Mouse (Mus musculus) stomach, postnatal 0 days (tissue): Measurements from ENCODE around the gene Fdxacb1. TPM values are rescaled to one million over a fixed set of nuclear protein-coding genes. Genes with fewer than 3 reads are reported as not detected.

Experiments
- ATAC-seq: fragments of 200-750 bp; cut with Nextera tagmentation; 2 replicates; pipeline ENCODE4 v1.8.0; 2017; ENCODE audit not compliant: low FRiP score, low TSS enrichment
- DNase-seq: peaks from one replicate; pipeline ENCODE4 v3.0.0-alpha.2; 2016; ENCODE audit warnings: low spot score
- H3K27ac ChIP-seq: fragments of 300-500 bp; sonication (generic); replicated peaks from 2 replicates; pipeline ENCODE4 v1.5.1; 2014; ENCODE audit warnings: mild to moderate bottlenecking, control low read depth
- H3K27me3 ChIP-seq: fragments of 300-500 bp; sonication (generic); 2 replicates; pipeline ENCODE4 v1.6.1; 2014; ENCODE audit warnings: low read length; ENCODE audit not compliant: control insufficient read depth, insufficient read depth
- H3K36me3 ChIP-seq: fragments of 300-500 bp; sonication (generic); 2 replicates; pipeline ENCODE4 v1.6.1; 2014; ENCODE audit warnings: low read length, mixed read lengths; ENCODE audit not compliant: control insufficient read depth, insufficient read depth
- H3K4me1 ChIP-seq: fragments of 300-500 bp; sonication (generic); replicated peaks from 2 replicates; pipeline ENCODE4 v1.6.1; 2014; ENCODE audit warnings: antibody characterized with exemption; ENCODE audit not compliant: control insufficient read depth, insufficient read depth
- H3K4me2 ChIP-seq: fragments of 300-500 bp; sonication (generic); replicated peaks from 2 replicates; pipeline ENCODE4 v1.6.1; 2014; ENCODE audit warnings: low read depth, mild to moderate bottlenecking, control low read depth, moderate library complexity
- H3K4me3 ChIP-seq: fragments of 300-500 bp; sonication (generic); 2 replicates; pipeline ENCODE4 v1.5.1; 2014; ENCODE audit warnings: low read depth, low read length, control low read depth
- H3K9ac ChIP-seq: fragments of 300-500 bp; sonication (generic); 2 replicates; pipeline ENCODE4 v1.6.1; 2014; ENCODE audit warnings: mild to moderate bottlenecking, low read length, control low read depth, mixed read lengths
- H3K9me3 ChIP-seq: fragments of 300-500 bp; sonication (generic); 2 replicates; pipeline ENCODE4 v1.6.1; 2016; ENCODE audit warnings: low read length; ENCODE audit not compliant: control insufficient read depth
- CTCF ChIP-seq: IDR thresholded peaks from 2 replicates; pipeline ENCODE4 v1.5.1; 2016; ENCODE audit warnings: antibody characterized with exemption, low read depth, mild to moderate bottlenecking, moderate library complexity
- EP300 ChIP-seq: optimal IDR thresholded peaks from 2 replicates; pipeline ENCODE3; 2016; ENCODE audit warnings: antibody characterized with exemption
- WGBS: fragments of 180-500 bp; shearing (Covaris S2); extraction: QIAGEN DNeasy Blood & Tissue Kit; methylation state at CpG from one replicate; pipeline ENCODE4 v1.1.7; 2014; 5-methylcytosine and 5-hydroxymethylcytosine counted together
- polyA plus RNA-seq: library from polyadenylated mRNA; unstranded; fragments of >200 nt; fragmentation: Nextera tagmentation; extraction: Ambion mirVana; gene quantifications from 2 replicates; pipeline ENCODE4 v1.2.1, GENCODE M21; 2015

Gene Fdxacb1
- 7.2 and 8.3 TPM in 2 replicates for polyA plus RNA-seq

GRCm38 (mm10) chr9:50768107-50769002 is at the start of gene Fdxacb1:
Gene Fdxacb1 (plus strand): TSS chr9:50768236.
- WGBS: 2% methylated on average over 56 of the region's 59 CpGs
- ATAC-seq (peak; percentile 98), DNase-seq (peak; percentile 99)
- H3K27ac ChIP-seq: peak within 1 kb of the TSS; percentile 94
- H3K9me3 ChIP-seq: no peaks in the 10 kb centered on the region
- H3K36me3 ChIP-seq: 0 out of 2 replicates have a peak, but pooled peaks cover 7% of the 10 kb centered on the region
- H3K4me3 ChIP-seq: peak within 1 kb of the TSS; percentile 58
- H3K9ac ChIP-seq: peak within 1 kb of the TSS; percentile 68
- H3K4me1 ChIP-seq: peaks cover 3% of the 10 kb centered on the region
- peak; percentile 92 for TF ChIP-seq EP300
- TF ChIP-seq CTCF: peak; percentile 84
- H3K27me3 ChIP-seq: no peaks in the 10 kb centered on the region
- H3K4me2 ChIP-seq: peak within 1 kb of the TSS; percentile 63

- no peak overlapping the region for H3K9ac ChIP-seq
- no peak for DNase-seq
- H3K27ac ChIP-seq: no peak overlapping the region
- H3K36me3 ChIP-seq: no peaks in the 10 kb centered on the region
- 0 out of 2 replicates have a peak, but pooled peaks cover 6% of the 10 kb centered on the region for H3K4me1 ChIP-seq
- TF ChIP-seq CTCF: no peak
- TF ChIP-seq EP300: no peak
- H3K4me3 ChIP-seq: no peak overlapping the region
- ATAC-seq: no peak
- H3K9me3 ChIP-seq: no peaks in the 10 kb centered on the region
- H3K4me2 ChIP-seq: no peak overlapping the region
- H3K27me3 ChIP-seq: no peaks in the 10 kb centered on the region
- 60% methylated on average over 4 of the region's 4 CpGs for WGBS
These were observed 49.2 kb upstream of the Fdxacb1 start for GRCm38 (mm10) chr9:50718878-50719277.

GRCm38 (mm10) chr9:50721061-50721460 is 47.0 kb upstream of the Fdxacb1 start:
- no peaks in the 10 kb centered on the region for H3K9me3 ChIP-seq
- ATAC-seq: no peak
- 30% methylated on average over 12 of the region's 12 CpGs for WGBS

GRCm38 (mm10) chr9:50722451-50722911 is 45.6 kb upstream of the Fdxacb1 start:
- Histone ChIP-seq H3K27ac (no peak overlapping the region), H3K27me3 (no peaks in the 10 kb centered on the region), H3K4me3 (no peak overlapping the region), H3K4me1 (peaks cover 6% of the 10 kb centered on the region; the same call in 1 of the 2 replicates), H3K36me3 (no peaks in the 10 kb centered on the region), H3K9ac (no peak overlapping the region), H3K9me3 (no peaks in the 10 kb centered on the region), H3K4me2 (no peak overlapping the region)
- TF ChIP-seq CTCF: no peak
- no peak for TF ChIP-seq EP300
- DNase-seq: no peak
- ATAC-seq: no peak
- 57% methylated on average over 8 of the region's 8 CpGs for WGBS

More at GRCm38 (mm10) chr9:50721061-50721460, 47.0 kb upstream of the Fdxacb1 start:
- Histone ChIP-seq H3K4me2 (no peak overlapping the region), H3K4me1 (0 out of 2 replicates have a peak, but pooled peaks cover 6% of the 10 kb centered on the region), H3K9ac (no peak overlapping the region), H3K27ac (no peak overlapping the region), H3K27me3 (no peaks in the 10 kb centered on the region), H3K4me3 (no peak overlapping the region), H3K36me3 (no peaks in the 10 kb centered on the region)
- DNase-seq: no peak
- no peak for TF ChIP-seq CTCF
- TF ChIP-seq EP300: no peak

GRCm38 (mm10) chr9:50723406-50723805 is 44.6 kb upstream of the Fdxacb1 start:
- ATAC-seq (peak; percentile 37; the same call in 1 of the 2 replicates), DNase-seq (peak; percentile 72)
- TF ChIP-seq EP300 (no peak), CTCF (no peak)
- H3K27me3 ChIP-seq: no peaks in the 10 kb centered on the region
- peak overlapping the region; percentile 13; the same call in 1 of the 2 replicates for H3K4me3 ChIP-seq
- WGBS: 8% methylated on average over 7 of the region's 7 CpGs
- H3K27ac ChIP-seq: peak overlapping the region; percentile 58
- H3K9ac ChIP-seq: 0 out of 2 replicates have a peak overlapping the region, but pooled peaks have one; percentile 18
- no peaks in the 10 kb centered on the region for H3K9me3 ChIP-seq
- peak overlapping the region; percentile 37 for H3K4me2 ChIP-seq
- peaks cover 6% of the 10 kb centered on the region; the same call in 1 of the 2 replicates for H3K4me1 ChIP-seq
- H3K36me3 ChIP-seq: no peaks in the 10 kb centered on the region
